Mouse (Mus musculus): ENCODE results near the gene Parm1.

DNA sequence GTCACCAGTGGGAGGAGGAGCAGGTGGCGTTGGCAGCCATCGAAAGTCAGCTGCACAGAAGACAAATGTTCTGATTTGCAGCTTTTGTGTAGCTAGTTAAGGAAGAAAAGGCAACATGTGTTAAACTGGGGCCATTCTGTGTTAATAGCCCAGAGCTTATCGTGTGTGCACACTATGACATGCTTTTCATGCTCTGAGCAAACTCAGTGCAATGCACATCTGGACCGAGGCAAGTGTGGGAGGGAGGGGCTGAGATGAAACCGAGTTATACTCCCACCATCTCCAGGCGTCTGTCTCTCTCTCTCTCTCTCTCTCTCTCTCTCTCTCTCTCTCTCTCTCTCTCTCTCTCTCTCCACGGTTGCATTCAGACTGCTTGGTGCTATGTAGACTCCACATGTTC, 82.4 kb downstream of the Parm1 start:
- TF ChIP-seq CTCF (conservative IDR thresholded peaks at IDR 0.05; ENCODE audit: insufficient read depth, insufficient read length, low read depth, low read length) (no peak), POLR2A (IDR thresholded peaks at IDR 0.05; ENCODE audit: low read depth, low read length) (no peak)

All from kidney, adult 2 months (tissue).